Mouse (Mus musculus): Measurements from ENCODE around the gene Thada. TPM values are rescaled to one million over a fixed set of nuclear protein-coding genes. Genes with fewer than 3 reads are reported as not detected.

Thada gene
- total RNA-seq, 2 experiments from 2014 or later: 5.6 to 6.8 TPM

DNA sequence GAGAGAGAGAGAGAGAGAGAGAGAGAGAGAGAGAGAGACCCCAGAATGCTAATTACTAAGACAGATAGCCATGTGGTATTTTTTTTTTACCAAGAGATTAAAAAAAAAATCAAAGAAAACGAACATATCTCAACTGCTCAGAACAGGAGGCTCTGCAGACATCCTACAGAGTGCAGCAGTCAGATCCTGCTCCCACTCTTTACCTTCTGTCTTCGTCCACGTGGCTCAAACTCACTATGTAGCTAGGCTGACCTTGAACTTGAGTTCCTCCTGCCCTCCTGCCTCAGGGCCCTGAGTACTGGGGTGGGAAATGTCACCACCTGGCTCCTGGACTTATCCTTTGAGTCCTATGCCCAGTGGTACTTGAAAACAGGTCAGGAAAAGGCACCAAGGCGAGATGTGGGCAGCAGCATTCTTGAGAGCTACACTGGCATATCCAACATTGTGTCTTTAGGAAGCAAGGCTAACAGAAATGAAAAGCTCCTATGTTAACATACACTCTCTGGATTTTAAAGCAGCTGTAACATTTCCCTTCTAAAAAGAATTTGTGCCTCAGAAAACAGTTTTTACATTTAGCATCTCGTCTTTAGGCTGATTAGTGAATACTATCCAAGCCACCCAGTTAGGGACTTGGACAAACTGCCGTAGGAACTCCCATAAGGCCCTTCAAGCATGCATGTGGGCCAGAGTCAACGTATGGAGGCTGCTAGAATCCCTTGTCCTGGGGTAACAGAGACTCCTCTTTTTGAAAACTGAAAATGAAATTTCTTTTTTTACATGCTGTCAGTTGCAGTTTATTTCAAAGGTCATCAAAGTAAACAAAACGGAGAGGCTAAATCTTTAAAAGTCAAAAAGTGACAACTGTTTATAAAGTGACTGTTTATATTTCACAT is 183.4 kb downstream of the Thada start:
- no peak for DNase-seq
- intact Hi-C loops (cut with DNase I): no loop called here
- H3K4me3 ChIP-seq: no peak overlapping the region
- H3K27ac ChIP-seq: no peak overlapping the region
- TF ChIP-seq CTCF (IDR thresholded peaks at IDR 0.05): no peak

DNA sequence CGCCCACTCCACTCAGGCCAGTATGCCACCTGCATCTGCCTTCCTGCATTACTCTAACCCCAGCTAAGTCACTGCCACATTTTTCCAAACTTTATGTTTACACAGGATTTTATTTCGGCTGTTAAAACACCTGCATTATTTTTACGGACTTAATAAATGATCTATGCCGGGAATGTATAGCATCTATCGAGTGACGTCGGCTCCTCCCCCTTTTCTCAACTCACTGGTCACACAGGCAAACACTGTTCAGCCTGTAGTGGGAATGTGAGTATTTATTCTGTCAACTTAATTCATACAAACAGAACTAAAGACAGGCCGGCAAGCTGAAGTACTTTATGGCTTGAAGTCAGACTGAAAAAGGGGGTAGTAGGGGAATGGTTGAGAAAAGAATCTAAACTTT is 187.0 kb downstream of the Thada start:
- Histone ChIP-seq H3K4me3 (no peak overlapping the region), H3K27ac (peak overlapping the region; percentile 80)
- intact Hi-C loops (cut with DNase I): no loop called here
- no peak for DNase-seq
- no peak for TF ChIP-seq CTCF (IDR thresholded peaks at IDR 0.05)

GRCm38 (mm10) chr17:84278193-84278953 is 187.6 kb downstream of the Thada start:
- TF ChIP-seq CTCF (IDR thresholded peaks at IDR 0.05): no peak
- intact Hi-C loops (cut with DNase I): no loop called here
- DNase-seq: no peak
- Histone ChIP-seq H3K4me3 (no peak overlapping the region), H3K27ac (peak overlapping the region; percentile 80)

DNA sequence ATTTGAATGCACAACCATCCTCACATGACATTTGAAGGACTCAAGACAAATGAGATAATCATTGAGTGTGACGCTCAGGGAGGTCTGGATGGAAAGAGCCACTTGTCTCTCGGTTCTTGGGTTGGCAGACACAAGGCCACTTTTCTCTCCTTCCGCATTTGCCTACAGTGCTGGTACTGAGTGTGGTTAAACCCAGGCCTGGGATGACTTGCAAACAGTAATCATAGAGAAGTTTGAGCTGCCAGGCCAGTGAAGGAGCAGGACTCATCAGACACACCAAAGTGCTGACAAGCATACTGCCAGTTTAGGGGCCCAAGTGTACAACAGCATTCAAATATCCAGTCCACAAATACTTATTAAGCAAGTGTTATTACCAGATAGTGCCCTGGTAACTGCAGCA is 191.0 kb downstream of the Thada start:
- no peak for TF ChIP-seq CTCF (IDR thresholded peaks at IDR 0.05)
- DNase-seq: no peak
- intact Hi-C loops (cut with DNase I): no loop called here
- no peak overlapping the region for H3K4me3 ChIP-seq
- H3K27ac ChIP-seq: peak overlapping the region; percentile 72

DNA sequence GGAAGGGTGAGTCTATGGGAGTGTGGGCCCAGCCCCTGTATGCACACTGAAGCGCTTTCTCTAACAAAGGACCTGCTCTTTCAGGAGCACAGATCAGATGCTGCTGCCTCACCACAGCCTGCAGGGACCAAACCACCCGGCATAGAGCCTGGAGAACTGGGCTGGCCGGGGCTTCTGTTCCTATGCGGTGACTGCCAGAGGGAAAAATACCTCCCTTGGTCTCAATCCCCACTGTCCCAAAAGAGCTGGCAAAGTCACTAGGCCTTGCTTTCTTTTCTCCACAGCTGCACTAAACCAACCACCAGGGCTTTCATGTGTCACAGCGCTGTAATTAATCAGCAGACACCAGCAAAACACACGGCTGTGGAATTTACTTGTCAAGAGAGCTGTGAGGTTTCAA is 191.8 kb downstream of the Thada start:
- intact Hi-C loops (cut with DNase I): no loop called here
- no peak overlapping the region for H3K4me3 ChIP-seq
- 0 out of 2 replicates have a peak, but pooled peaks have one; percentile 1 for TF ChIP-seq CTCF (IDR thresholded peaks at IDR 0.05)
- DNase-seq: peak; percentile 40
- H3K27ac ChIP-seq: peak overlapping the region; percentile 72

DNA sequence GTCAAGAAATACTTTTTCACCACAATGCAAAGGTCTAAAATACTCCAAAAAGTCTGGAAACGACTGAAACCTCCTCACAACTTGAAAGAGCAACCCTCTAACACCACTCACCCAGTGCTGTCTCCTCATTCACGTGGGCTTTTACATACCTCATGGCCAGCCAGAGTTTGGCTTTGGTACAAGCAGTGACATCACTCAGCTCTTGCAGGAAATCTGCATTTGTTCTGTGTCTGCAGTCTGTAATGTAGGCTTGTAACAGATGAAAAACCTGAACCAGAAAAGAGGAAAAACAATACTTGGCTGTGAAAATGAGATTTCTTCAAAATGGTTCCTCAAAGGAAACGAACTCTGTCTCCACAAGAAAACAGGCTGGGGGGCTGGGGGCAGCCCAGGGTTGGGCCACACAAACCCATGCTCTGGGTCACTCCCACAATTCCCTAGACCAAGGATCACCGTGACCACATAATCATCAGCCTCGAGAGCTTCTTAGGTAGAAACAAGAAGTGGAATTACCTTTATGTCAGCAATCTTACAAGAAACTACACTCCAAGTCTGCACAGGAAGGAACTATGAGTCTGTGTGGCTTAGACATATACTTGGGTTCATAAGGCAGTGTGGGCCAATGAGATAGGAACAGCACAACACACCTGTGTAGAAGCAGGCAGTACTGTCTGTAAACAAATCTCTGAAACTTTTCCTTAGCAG is 193.3 kb downstream of the Thada start:
- H3K4me3 ChIP-seq: no peak overlapping the region
- no peak for TF ChIP-seq CTCF (IDR thresholded peaks at IDR 0.05)
- no peak overlapping the region for H3K27ac ChIP-seq
- intact Hi-C loops (cut with DNase I): no loop called here
- DNase-seq: no peak

DNA sequence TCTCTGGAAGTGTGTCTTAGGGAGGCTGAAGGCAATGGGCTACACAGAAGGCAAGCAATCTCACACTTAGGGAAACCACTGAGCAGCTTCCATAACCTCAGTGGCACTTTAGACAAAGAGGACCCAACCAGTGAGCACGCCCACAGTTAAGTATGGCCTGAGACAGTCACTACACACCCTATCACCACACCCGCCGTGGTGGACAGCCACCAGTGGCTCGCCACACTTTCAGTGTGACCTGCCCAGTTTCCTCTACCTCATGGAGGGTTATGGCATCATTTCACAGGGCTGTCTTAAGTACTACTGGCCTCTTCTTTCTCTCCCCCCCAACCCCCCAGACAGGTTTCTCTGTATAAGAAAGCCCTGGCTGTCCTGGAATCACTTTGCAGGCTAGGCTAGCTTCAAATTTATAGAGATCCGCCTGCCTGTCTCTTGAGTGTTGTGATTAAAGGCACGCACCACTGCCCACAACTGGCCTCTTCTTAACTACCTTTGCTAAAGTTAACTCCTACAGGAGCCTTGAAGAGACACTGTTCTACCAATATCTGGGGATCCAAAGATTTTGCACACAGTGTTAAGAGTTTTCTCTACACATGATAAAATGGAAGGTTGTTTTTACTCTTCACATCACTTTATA is 194.3 kb downstream of the Thada start:
- no peak for DNase-seq
- H3K27ac ChIP-seq: no peak overlapping the region
- H3K4me3 ChIP-seq: no peak overlapping the region
- no peak for TF ChIP-seq CTCF (IDR thresholded peaks at IDR 0.05)
- intact Hi-C loops (cut with DNase I): no loop called here

- DNase-seq: no peak
- Histone ChIP-seq H3K4me3 (no peak overlapping the region), H3K27ac (no peak overlapping the region)
- intact Hi-C loops (cut with DNase I): no loop called here
- no peak for TF ChIP-seq CTCF (IDR thresholded peaks at IDR 0.05)
Observed at GRCm38 (mm10) chr17:84269722-84270121, 196.3 kb downstream of the Thada start.

DNA sequence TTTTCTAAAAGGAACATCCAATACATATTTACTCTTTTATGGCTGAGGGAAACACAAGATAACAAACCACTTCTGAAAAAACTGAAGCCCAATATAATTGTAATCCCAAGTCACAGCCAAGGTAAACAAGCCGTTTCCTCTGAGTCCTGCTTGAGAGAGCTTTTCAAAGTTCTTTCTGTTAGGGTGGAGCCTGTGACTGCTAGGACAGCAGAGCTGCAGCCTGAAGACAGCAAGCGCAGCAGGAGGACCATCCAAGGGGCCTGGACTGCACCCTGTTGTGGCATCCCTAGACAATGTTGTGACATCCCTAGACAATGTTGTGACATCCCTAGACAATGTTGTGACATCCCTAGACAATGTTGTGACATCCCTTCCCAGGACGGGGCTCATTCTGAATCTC is 197.6 kb downstream of the Thada start:
- peak overlapping the region; percentile 72 for H3K27ac ChIP-seq
- DNase-seq: no peak
- intact Hi-C loops (cut with DNase I): no loop called here
- H3K4me3 ChIP-seq: no peak overlapping the region
- TF ChIP-seq CTCF (IDR thresholded peaks at IDR 0.05): no peak

DNA sequence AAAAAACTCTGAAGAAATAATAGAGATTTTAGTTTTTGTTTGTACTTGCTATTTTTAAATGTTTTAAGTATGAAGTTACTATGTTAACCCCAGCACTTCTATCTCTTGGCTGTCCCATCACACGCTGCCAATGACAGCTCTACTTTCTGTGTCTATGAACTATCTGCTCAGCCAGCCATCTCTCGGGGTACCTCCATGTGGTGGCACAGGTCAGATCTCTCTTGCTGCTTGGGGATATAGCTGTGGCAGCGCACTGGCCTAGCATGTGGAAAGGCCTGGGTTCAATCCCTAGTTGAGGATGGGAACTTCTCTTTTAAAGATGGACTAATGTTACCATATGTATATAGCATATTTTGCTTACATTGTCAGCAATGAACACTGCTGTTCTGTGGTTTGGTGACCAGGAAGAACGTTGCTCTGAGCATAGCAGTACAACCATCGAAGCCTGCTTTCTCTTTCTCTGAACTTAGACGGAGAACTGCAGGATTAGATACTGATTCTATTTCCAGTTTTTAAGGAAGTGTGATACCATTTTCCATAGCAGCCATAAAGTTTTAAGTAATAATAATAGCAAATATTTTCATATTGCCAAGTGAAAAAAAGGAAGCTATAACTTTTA is 198.4 kb downstream of the Thada start:
- DNase-seq: no peak
- H3K27ac ChIP-seq: peak overlapping the region; percentile 72
- intact Hi-C loops (cut with DNase I): no loop called here
- TF ChIP-seq CTCF (IDR thresholded peaks at IDR 0.05): no peak
- no peak overlapping the region for H3K4me3 ChIP-seq

DNA sequence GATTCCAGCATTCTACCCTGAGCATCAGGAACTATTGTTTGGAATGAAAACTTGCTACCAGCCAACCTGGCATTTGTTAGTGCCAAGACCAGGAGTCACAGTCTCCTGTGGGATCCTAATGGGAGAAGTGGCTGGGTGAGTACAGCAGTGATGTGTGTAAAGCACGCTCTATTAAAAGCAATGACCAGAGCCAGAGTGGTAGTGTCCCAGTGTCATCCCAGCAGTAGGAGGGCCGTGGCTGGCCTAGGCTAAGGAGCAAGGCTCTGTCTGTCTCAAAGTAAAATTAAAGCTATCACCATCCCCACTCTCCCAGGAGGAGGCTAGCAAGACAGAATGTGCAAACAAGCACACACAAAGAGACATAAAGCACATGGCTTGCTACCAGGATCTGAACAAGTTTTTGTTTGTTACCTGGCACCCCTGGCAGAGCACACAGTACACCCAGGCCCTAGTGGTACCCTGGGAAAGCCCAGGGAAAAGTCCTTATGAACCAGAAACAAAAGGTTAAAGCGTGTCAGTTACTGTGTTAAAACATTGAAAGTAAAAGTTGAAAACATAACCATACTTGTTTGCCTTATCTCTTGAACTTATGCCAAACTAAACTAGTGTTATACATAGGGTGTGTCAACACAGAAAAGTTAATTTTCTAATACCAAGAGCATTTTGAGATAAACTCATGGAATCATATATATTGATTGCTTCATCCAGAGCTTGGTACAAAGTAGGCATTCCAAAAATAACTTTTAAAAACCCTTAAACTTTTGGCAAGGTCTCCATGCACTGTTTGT is 199.7 kb downstream of the Thada start:
- intact Hi-C loops (cut with DNase I): no loop called here
- DNase-seq: no peak
- H3K4me3 ChIP-seq: no peak overlapping the region
- peak overlapping the region; percentile 74 for H3K27ac ChIP-seq
- no peak for TF ChIP-seq CTCF (IDR thresholded peaks at IDR 0.05)
